Mouse (Mus musculus) brown adipose tissue, adult 24 weeks (tissue): ENCODE data around the gene Cnr2. TPM values are rescaled to one million over a fixed set of nuclear protein-coding genes. Genes with fewer than 3 reads are reported as not detected.

ENCODE experiments used
- H3K27ac ChIP-seq: fragments of 200-500 bp; replicated peaks from 2 replicates; pipeline ENCODE4 v1.5.1; 2012; ENCODE audit warnings: low read depth, mild to moderate bottlenecking, low read length
- H3K4me1 ChIP-seq: fragments of 200-500 bp; 2 replicates; pipeline ENCODE4 v1.6.1; 2012; ENCODE audit warnings: low read length, mixed read lengths; ENCODE audit not compliant: control insufficient read depth, insufficient read depth, insufficient read length
- H3K4me3 ChIP-seq: fragments of 200-500 bp; 2 replicates; pipeline ENCODE4 v1.5.1; 2012; ENCODE audit warnings: low read depth, mild to moderate bottlenecking, low read length, moderate library complexity; ENCODE audit not compliant: insufficient read depth
- polyA plus RNA-seq: library from polyadenylated mRNA; stranded (reverse); fragments of >200 nt; gene quantifications from 2 replicates; pipeline ENCODE4 v1.2.4, GENCODE M21; 2012; ENCODE audit not compliant: missing spikeins, insufficient read depth, insufficient read length

The Cnr2 gene
- polyA plus RNA-seq: 0.55 and 0.58 TPM in 2 replicates

DNA sequence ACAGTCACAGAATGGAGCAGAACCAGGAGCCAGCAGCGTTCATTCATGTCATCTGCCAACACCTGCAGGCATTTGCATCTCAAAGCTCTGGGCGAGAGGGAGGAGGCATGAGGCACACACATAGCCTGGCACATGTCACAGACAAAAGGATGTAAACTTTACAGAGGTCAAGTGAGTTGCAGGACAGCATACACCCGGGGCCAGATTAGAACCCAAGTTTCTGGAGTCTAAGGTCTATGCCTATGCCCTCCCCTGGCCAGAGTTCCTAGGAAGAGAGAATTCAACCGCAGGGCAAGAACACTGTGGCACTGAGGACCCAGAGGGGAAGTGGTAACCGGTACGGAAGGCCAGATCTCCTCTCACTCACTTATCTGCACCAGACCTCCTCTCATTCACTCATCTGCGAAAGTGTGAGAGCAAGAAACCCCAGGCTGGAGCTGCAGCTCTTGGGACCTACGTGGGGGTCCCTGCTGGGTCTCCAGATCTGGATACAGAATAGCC is at the start of gene Cnr2:
TSS of gene Cnr2 (plus strand) at position 324 of the 501 bp plus-strand sequence.
- H3K27ac ChIP-seq: no peak within 1 kb of the TSS
- H3K4me3 ChIP-seq: peak within 1 kb of the TSS; percentile 25; the same call in 1 of the 2 replicates
- H3K4me1 ChIP-seq: peaks cover 2% of the 10 kb centered on the region; the same call in 1 of the 2 replicates

DNA sequence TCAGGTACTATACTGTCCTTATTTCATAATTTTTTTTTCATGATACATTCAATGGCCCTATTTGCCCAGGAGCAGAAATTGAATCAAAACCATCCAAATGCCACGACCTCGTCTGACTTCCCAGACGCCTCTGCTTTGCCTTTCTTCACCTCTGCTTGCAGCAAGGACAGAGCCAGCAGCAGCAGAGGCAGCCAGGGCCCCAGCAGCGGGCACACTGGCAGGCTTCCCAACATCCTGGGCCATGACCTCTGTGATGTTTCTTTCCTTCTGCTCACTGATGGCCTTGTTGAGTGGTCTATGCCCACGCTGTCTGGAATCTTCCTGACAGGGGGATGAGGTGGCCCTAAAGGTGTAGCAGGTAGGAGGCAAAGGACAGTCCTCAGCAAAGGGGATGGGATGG is 47.6 kb upstream of the Cnr2 start:
- H3K4me1 ChIP-seq: no peaks in the 10 kb centered on the region
- H3K4me3 ChIP-seq: no peak overlapping the region
- 0 out of 2 replicates have a peak overlapping the region, but pooled peaks have one; percentile 28 for H3K27ac ChIP-seq

DNA sequence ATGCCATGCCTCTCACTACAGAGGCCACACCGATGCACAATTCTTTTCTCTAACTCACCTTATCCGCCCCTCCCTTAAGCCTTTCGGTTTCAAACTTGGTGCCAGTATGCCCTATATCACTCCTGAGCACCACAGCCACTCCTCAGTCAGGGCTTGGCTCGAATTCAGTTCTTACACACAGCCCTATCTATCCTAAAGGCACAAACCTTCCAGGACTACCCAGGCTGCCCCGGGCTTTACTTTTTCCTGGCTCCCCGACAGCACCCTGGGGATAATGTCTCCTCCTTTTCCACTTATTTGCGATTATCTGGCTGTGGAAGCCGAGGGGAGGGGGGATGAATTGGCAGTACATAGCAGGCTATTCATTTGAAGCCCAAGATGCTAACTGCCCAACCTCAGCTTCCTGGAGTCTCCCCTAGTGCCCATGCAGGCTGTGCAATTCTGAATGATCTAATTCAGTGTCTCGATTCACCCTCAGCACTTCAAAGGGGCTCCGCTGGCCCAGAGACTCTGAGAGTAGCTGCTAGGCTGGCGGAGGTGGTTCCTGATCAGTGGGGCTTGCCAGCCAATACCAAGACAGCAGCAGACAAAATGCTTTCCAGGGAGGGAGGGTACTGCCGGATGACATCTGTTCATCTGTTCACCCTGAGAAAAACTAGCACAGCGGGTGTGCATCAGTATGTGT is 44.6 kb upstream of the Cnr2 start:
- Histone ChIP-seq H3K4me1 (no peaks in the 10 kb centered on the region), H3K27ac (no peak overlapping the region), H3K4me3 (no peak overlapping the region)

DNA sequence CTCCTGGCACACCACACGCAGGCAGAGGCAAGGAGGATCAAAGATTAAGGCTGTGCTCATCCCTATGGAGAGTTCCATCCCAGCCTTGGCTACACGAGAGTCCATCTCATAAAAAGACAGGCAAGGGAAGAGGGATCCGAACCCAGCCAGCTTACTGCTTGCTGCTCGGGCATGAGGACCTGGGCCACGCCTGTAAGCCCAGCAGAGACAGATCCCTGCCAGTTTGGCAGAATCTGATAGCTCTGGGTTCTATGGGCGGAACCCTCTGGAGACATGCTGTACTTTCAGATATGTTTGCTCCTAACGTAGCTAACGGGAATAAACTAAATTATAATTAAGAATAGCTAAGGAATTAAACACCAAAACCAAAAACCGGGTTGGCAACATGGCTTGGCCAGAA is 43.3 kb upstream of the Cnr2 start:
- no peak overlapping the region for H3K4me3 ChIP-seq
- no peaks in the 10 kb centered on the region for H3K4me1 ChIP-seq
- no peak overlapping the region for H3K27ac ChIP-seq

DNA sequence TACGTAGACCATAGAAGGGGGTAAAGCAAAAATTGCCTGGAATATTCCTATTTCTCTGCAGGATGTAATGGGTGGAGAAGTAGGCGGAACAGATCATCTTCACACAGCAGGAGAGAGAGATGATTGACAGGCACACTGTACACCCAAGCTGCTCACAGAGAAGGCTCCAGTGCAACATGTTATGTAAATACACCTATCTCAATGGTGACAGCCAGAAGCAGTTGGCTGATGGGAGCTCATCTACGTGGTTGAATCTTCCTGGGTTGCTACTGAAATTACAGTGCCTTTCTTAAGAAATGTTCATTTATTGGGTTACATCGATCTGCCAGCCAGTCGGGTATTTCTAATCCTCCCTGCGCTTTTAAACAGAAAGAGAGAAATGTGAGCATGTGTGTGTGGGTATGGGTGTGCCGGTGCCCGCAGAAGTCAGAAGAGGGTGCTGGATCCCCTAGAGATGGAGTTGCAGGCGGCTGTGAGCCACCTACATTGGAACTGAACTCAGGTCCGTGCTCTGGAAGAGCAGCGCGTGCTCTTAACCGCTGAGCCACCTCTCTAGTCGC is 41.1 kb upstream of the Cnr2 start:
- Histone ChIP-seq H3K27ac (no peak overlapping the region), H3K4me1 (peaks cover 2% of the 10 kb centered on the region; the same call in 1 of the 2 replicates), H3K4me3 (no peak overlapping the region)

DNA sequence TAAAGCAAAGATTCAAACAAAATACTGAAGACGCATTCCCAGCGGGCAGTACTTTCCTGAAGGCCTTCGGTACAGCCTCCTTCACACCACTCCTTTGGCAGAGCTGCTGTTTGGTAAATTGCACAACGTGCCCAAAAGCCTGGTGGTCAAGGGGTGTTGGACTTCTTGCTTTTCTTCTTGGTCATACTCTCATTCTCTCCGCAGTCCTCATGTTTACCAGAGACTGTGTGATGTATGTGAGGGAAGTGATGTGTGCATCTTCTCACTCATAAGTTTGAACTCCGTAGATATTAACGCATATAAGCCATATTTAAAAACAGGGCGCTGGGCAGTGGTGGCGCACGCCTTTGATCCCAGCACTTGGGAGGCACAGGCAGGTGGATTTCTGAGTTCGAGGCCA is 40.6 kb upstream of the Cnr2 start:
- no peak overlapping the region; the same call in 1 of the 2 replicates for H3K27ac ChIP-seq
- H3K4me1 ChIP-seq: peaks cover 5% of the 10 kb centered on the region
- no peak overlapping the region for H3K4me3 ChIP-seq

DNA sequence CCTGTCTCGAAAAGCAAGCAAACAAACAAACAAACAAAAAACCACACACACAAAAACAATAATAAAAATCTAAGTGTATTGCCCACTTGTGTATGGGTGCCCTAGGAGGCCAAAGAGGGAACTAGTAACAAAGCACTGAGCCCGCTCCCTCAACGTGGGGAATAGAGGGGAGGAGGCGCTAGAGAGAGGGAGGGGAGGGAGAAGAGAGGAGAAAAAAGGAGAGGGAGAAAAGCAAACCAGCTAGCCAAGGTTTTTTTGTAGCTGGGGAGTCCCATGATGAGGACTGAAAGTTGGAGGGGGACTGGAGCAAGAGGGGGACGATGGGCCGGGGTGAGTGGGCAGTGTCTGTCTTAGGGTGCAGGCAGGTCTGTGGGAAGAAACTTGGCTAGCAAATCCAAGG is 40.1 kb upstream of the Cnr2 start:
- peaks cover 7% of the 10 kb centered on the region for H3K4me1 ChIP-seq
- H3K4me3 ChIP-seq: peak overlapping the region; percentile 78

DNA sequence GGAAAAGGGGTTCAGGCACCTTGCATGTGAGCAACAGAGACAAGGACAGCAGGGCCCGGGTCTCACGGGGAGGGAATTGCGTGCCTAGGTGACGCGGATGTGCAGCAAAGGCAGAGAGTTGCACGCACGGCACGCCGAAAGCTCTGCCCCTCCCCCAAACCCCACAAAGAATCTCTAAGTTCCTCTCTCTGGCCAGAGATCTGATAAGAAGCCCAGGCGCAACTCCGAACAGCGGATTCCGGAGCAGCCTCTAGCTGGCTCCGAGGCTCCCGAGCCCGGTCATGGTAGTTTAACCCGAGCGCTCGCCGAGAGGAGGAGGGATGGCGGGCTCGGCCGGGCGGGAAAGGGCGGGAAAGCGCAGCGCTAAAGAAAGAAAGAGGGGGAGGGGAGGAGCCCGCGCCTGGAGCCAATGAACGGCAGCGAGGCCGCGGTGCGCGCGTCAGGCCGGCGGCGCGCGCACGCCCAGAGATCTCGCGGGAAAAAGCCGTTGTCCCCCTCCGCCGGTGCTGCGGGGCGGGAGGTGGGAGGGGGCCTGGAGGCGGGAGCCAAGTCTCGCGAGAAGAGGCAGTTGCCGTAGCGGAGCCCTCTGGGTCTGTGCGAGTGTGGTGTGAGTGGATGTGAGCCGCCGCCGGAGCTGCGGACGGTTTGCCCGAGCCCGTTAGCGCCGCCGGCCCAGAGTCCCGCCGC is 39.5 kb upstream of the Cnr2 start, which contains the start of gene Srsf10:
TSS of gene Srsf10 (plus strand) at position 212 of the 687 bp plus-strand sequence.
- peak within 1 kb of the TSS; percentile 98 for H3K27ac ChIP-seq
- peak within 1 kb of the TSS; percentile 98 for H3K4me3 ChIP-seq
- H3K4me1 ChIP-seq: peaks cover 7% of the 10 kb centered on the region

More for the DNA sequence above, 40.1 kb upstream of the Cnr2 start:
- peak overlapping the region; percentile 82 for H3K27ac ChIP-seq

DNA sequence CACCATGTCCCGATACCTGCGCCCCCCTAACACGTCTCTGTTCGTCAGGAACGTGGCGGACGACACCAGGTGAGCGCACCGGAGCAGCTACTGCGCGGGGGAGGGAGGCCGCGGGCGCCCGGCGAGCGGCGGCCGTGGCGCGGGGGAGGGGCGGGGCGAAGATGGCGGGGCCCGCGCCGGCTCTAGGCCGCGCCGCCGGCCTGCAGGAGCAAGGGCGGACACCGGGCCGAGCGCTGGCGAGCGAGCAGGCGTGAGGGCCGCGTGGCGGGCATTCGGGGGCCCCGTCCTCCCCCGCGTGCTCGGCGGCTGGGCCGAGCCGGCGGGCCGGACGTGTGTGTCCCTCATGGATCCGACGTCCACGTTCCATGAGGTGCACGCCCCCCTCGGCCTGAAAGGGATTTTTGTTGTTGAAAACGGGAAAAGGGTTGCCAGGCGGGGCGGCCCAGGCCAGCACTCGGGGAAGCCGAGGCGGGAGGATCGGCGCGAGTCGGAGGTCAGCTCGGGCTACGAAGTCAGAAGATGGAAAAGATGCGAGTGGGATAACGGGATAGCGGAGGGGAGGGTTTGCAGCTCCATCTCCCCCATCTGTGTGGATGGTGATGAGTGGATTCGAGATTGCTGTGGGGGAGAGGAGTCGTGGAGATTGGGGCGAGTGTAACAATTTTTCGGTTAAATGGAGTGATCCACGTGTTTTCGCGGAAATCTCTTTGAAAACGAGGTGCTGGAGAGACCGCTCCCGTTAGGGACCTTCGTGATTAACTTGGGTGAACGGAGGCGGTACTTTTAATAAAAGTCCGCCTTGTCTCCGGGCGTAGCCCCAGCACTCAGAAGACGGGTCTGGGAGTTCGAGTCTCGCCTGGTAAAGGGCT is 38.7 kb upstream of the Cnr2 start:
- peak overlapping the region; percentile 98 for H3K4me3 ChIP-seq
- peak overlapping the region; percentile 98 for H3K27ac ChIP-seq
- H3K4me1 ChIP-seq: peaks cover 7% of the 10 kb centered on the region

DNA sequence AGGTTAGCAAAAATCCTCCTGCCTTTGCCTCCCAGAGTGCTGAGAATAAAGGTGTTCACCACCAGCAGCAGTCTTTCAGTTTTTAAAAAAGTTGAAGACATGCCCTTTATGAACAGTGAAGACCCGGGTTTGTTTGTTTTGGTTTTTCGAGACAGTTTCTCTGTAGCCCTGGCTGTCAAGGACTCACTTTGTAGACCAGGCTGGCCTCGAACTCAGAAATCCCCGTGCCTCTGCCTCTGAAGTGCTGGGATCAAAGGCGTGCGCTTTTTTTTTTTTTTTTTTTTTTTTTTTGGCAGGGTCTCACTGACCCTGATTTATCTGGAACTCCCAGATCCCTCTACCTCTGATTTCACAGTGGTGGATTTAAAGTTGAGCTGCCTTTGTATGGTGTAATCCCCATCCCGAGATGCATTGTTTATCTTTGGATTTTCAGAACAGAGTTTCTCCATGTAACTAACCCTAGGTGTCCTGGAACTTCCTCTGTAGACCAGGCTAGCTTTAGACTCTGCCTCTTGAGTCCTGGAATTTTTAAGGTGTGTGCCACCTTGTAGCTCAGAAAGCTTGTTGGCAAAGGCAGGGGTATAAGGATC is 37.5 kb upstream of the Cnr2 start:
- peaks cover 7% of the 10 kb centered on the region for H3K4me1 ChIP-seq
- peak overlapping the region; percentile 56 for H3K27ac ChIP-seq
- peak overlapping the region; percentile 98 for H3K4me3 ChIP-seq

DNA sequence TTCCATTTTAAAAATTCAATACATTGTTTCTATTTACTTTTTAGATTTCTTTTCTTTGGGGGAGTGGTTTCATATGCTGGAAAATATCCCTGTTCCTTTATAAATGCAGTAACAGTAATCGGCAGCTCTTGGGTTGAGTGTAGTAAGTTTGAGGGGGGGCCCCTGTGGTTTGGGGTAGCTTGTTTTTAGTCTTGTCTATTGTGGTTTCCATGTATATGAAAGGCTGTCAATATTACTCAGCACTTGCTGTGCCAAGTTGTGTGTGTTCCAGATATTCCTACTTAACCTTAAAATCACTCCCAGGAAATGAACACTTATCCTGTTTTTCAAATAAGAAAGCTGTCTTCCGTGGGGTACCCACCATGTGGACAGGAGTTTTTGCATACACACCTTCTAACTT is 26.2 kb upstream of the Cnr2 start:
- Histone ChIP-seq H3K27ac (no peak overlapping the region), H3K4me3 (no peak overlapping the region), H3K4me1 (peaks cover 8% of the 10 kb centered on the region)

DNA sequence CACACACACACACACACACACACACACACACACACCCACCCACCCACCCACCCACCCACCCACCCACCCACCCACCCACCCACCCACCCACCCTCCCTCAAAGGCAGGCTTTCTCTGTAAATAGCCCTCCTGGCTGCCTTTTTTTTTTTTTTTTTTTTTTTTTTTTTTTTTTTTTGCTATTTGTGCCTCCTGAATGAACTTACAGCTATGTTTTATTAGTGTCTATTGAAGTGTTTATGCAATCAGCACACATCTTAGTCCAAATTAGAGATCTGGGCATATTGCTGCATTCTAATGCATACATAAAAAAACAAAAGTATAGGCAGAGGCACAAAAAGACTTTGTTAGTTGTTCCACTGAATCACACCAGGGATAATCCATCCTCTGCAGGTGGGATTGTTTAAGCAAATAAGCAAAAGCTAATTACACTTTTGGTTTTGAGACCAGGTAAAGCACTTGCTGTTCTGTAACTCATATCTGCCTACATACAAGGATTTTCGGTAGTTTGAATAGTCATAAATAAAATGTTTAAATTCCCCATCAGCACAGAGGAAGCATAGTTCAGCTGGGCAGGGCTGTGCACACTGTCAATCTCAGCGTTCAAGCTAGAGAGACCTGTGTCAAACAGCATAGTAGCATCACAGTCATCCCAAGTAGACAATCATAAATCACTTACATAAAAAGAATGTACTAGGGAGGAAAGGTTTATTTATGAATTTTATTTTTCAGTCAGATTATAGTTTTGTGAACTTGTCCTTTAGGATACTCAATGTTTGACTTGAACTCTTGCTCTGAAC is 24.8 kb upstream of the Cnr2 start:
- H3K4me1 ChIP-seq: peaks cover 19% of the 10 kb centered on the region
- no peak overlapping the region for H3K4me3 ChIP-seq
- no peak overlapping the region for H3K27ac ChIP-seq

DNA sequence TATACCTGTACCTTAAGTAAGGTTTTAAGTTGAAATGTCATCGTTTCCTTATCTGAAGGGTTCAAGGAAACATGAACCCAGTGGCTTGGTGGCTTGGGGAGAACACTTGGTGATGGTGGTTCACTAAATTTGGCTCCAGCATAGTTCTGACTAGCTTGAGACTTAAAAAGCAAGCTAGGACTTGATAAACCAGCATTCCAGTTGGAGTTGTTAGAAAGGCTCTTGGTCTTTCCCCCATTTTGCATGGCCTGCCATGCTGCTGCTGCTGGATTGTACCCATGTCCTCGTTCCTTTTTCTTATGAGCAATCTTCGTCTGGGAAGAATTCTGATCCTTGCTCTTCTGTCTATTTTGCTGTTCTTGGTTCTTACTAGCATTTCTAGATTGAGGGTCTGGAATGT is 23.2 kb upstream of the Cnr2 start:
- H3K4me3 ChIP-seq: peak overlapping the region; percentile 30
- peak overlapping the region; percentile 22 for H3K27ac ChIP-seq
- H3K4me1 ChIP-seq: peaks cover 27% of the 10 kb centered on the region
